Mouse (Mus musculus) stomach, postnatal 0 days (tissue): ENCODE results near the gene Plscr4. TPM values are rescaled to one million over a fixed set of nuclear protein-coding genes. Genes with fewer than 3 reads are reported as not detected.

Experiments
- ATAC-seq: fragments of 200-750 bp; cut with Nextera tagmentation; 2 replicates; pipeline ENCODE4 v1.8.0; 2017; ENCODE audit not compliant: low FRiP score, low TSS enrichment
- DNase-seq: peaks from one replicate; pipeline ENCODE4 v3.0.0-alpha.2; 2016; ENCODE audit warnings: low spot score
- H3K27ac ChIP-seq: fragments of 300-500 bp; sonication (generic); replicated peaks from 2 replicates; pipeline ENCODE4 v1.5.1; 2014; ENCODE audit warnings: mild to moderate bottlenecking, control low read depth
- H3K27me3 ChIP-seq: fragments of 300-500 bp; sonication (generic); 2 replicates; pipeline ENCODE4 v1.6.1; 2014; ENCODE audit warnings: low read length; ENCODE audit not compliant: control insufficient read depth, insufficient read depth
- H3K36me3 ChIP-seq: fragments of 300-500 bp; sonication (generic); 2 replicates; pipeline ENCODE4 v1.6.1; 2014; ENCODE audit warnings: low read length, mixed read lengths; ENCODE audit not compliant: control insufficient read depth, insufficient read depth
- H3K4me1 ChIP-seq: fragments of 300-500 bp; sonication (generic); replicated peaks from 2 replicates; pipeline ENCODE4 v1.6.1; 2014; ENCODE audit warnings: antibody characterized with exemption; ENCODE audit not compliant: control insufficient read depth, insufficient read depth
- H3K4me2 ChIP-seq: fragments of 300-500 bp; sonication (generic); replicated peaks from 2 replicates; pipeline ENCODE4 v1.6.1; 2014; ENCODE audit warnings: low read depth, mild to moderate bottlenecking, control low read depth, moderate library complexity
- H3K4me3 ChIP-seq: fragments of 300-500 bp; sonication (generic); 2 replicates; pipeline ENCODE4 v1.5.1; 2014; ENCODE audit warnings: low read depth, low read length, control low read depth
- H3K9ac ChIP-seq: fragments of 300-500 bp; sonication (generic); 2 replicates; pipeline ENCODE4 v1.6.1; 2014; ENCODE audit warnings: mild to moderate bottlenecking, low read length, control low read depth, mixed read lengths
- H3K9me3 ChIP-seq: fragments of 300-500 bp; sonication (generic); 2 replicates; pipeline ENCODE4 v1.6.1; 2016; ENCODE audit warnings: low read length; ENCODE audit not compliant: control insufficient read depth
- CTCF ChIP-seq: IDR thresholded peaks from 2 replicates; pipeline ENCODE4 v1.5.1; 2016; ENCODE audit warnings: antibody characterized with exemption, low read depth, mild to moderate bottlenecking, moderate library complexity
- EP300 ChIP-seq: optimal IDR thresholded peaks from 2 replicates; pipeline ENCODE3; 2016; ENCODE audit warnings: antibody characterized with exemption
- WGBS: fragments of 180-500 bp; shearing (Covaris S2); extraction: QIAGEN DNeasy Blood & Tissue Kit; methylation state at CpG from one replicate; pipeline ENCODE4 v1.1.7; 2014; 5-methylcytosine and 5-hydroxymethylcytosine counted together
- polyA plus RNA-seq: library from polyadenylated mRNA; unstranded; fragments of >200 nt; fragmentation: Nextera tagmentation; extraction: Ambion mirVana; gene quantifications from 2 replicates; pipeline ENCODE4 v1.2.1, GENCODE M21; 2015

Plscr4 gene
- polyA plus RNA-seq, 1 experiment from 2014 or later: 9.2 TPM

GRCm38 (mm10) chr9:92473178-92473577 lies 16.0 kb downstream of the Plscr4 start:
- ATAC-seq (no peak), DNase-seq (no peak)
- no peak overlapping the region for H3K4me2 ChIP-seq
- no peak for TF ChIP-seq EP300
- H3K27ac ChIP-seq: no peak overlapping the region
- 85% methylated on average over 2 of the region's 2 CpGs for WGBS
- no peak overlapping the region for H3K9ac ChIP-seq
- no peaks in the 10 kb centered on the region for H3K4me1 ChIP-seq
- no peaks in the 10 kb centered on the region; the same call in 1 of the 2 replicates for H3K36me3 ChIP-seq
- no peak overlapping the region for H3K4me3 ChIP-seq
- H3K9me3 ChIP-seq: no peaks in the 10 kb centered on the region
- no peaks in the 10 kb centered on the region for H3K27me3 ChIP-seq

- no peaks in the 10 kb centered on the region for H3K27me3 ChIP-seq
- ATAC-seq: no peak
- no peaks in the 10 kb centered on the region for H3K4me1 ChIP-seq
- H3K9ac ChIP-seq: no peak overlapping the region
- H3K27ac ChIP-seq: no peak overlapping the region
- 64% methylated on average over 1 of the region's 1 CpGs for WGBS
- no peak overlapping the region for H3K4me2 ChIP-seq
- DNase-seq: no peak
- no peaks in the 10 kb centered on the region; the same call in 1 of the 2 replicates for H3K36me3 ChIP-seq
- TF ChIP-seq CTCF (no peak), EP300 (no peak)
- no peaks in the 10 kb centered on the region for H3K9me3 ChIP-seq
- no peak overlapping the region for H3K4me3 ChIP-seq
Measured at GRCm38 (mm10) chr9:92474244-92474643, 17.1 kb downstream of the Plscr4 start.

GRCm38 (mm10) chr9:92481663-92482062 lies 24.5 kb downstream of the Plscr4 start:
- no peak overlapping the region for H3K9ac ChIP-seq
- no peaks in the 10 kb centered on the region for H3K27me3 ChIP-seq
- H3K9me3 ChIP-seq: no peaks in the 10 kb centered on the region
- no peak overlapping the region for H3K4me2 ChIP-seq
- DNase-seq: no peak
- no peak overlapping the region for H3K27ac ChIP-seq
- H3K36me3 ChIP-seq: peaks cover 2% of the 10 kb centered on the region; the same call in 1 of the 2 replicates
- no peak overlapping the region for H3K4me3 ChIP-seq
- no peak for ATAC-seq
- whole genome bisulfite sequencing: 60% methylated on average over 2 of the region's 2 CpGs
- no peak for TF ChIP-seq EP300
- no peak for TF ChIP-seq CTCF
- H3K4me1 ChIP-seq: no peaks in the 10 kb centered on the region

- DNase-seq (no peak), ATAC-seq (no peak)
- WGBS: 85% methylated on average over 4 of the region's 4 CpGs
- TF ChIP-seq EP300: no peak
- no peak for TF ChIP-seq CTCF
- H3K27me3 ChIP-seq: no peaks in the 10 kb centered on the region
- H3K9me3 ChIP-seq: no peaks in the 10 kb centered on the region
- H3K36me3 ChIP-seq: peaks cover 2% of the 10 kb centered on the region; the same call in 1 of the 2 replicates
- H3K4me1 ChIP-seq: no peaks in the 10 kb centered on the region
- H3K27ac ChIP-seq: no peak overlapping the region
- no peak overlapping the region for H3K4me2 ChIP-seq
- H3K4me3 ChIP-seq: no peak overlapping the region
- no peak overlapping the region for H3K9ac ChIP-seq
Measured at GRCm38 (mm10) chr9:92482551-92482950, 25.4 kb downstream of the Plscr4 start.

- Histone ChIP-seq H3K27me3 (no peaks in the 10 kb centered on the region), H3K4me3 (no peak overlapping the region), H3K4me1 (no peaks in the 10 kb centered on the region), H3K9ac (no peak overlapping the region), H3K4me2 (no peak overlapping the region), H3K36me3 (peaks cover 2% of the 10 kb centered on the region; the same call in 1 of the 2 replicates), H3K9me3 (no peaks in the 10 kb centered on the region), H3K27ac (no peak overlapping the region)
- ATAC-seq: no peak
- TF ChIP-seq EP300 (no peak), CTCF (no peak)
- DNase-seq: no peak
- WGBS: 83% methylated on average over 7 of the region's 7 CpGs
Measured at GRCm38 (mm10) chr9:92484710-92485267, 27.6 kb downstream of the Plscr4 start.

GRCm38 (mm10) chr9:92489857-92490256 lies 32.7 kb downstream of the Plscr4 start:
- WGBS: 76% methylated on average over 7 of the region's 7 CpGs
- H3K9me3 ChIP-seq: no peaks in the 10 kb centered on the region

More at GRCm38 (mm10) chr9:92489857-92490256, 32.7 kb downstream of the Plscr4 start:
- H3K9ac ChIP-seq: no peak overlapping the region
- ATAC-seq (no peak), DNase-seq (no peak)
- H3K4me1 ChIP-seq: no peaks in the 10 kb centered on the region
- TF ChIP-seq EP300: no peak
- H3K4me2 ChIP-seq: no peak overlapping the region
- no peak overlapping the region for H3K27ac ChIP-seq
- no peaks in the 10 kb centered on the region for H3K27me3 ChIP-seq
- no peaks in the 10 kb centered on the region for H3K36me3 ChIP-seq
- no peak overlapping the region for H3K4me3 ChIP-seq
